Mouse (Mus musculus) liver, adult 2 months (tissue): ENCODE data around the gene Recql5.

ENCODE experiments used
- CTCF ChIP-seq: fragments of 200-500 bp; IDR thresholded peaks from 2 replicates; pipeline ENCODE4 v1.5.1; 2011; ENCODE audit warnings: low read depth, low read length, control low read depth
- POLR2A ChIP-seq: fragments of 200-500 bp; IDR thresholded peaks from 2 replicates; pipeline ENCODE4 v1.6.1; 2011; ENCODE audit warnings: low read length, control low read depth; ENCODE audit not compliant: insufficient read depth; ENCODE audit errors: extremely low read depth

GRCm38 (mm10) chr11:115956453-115956852 lies 23.2 kb upstream of the Recql5 start:
- TF ChIP-seq CTCF (no peak), POLR2A (no peak)
